Mouse (Mus musculus) forebrain, embryonic 15.5 days (tissue): ENCODE data around the gene Slc8a1. TPM values are rescaled to one million over a fixed set of nuclear protein-coding genes. Genes with fewer than 3 reads are reported as not detected.

Experiments used
- ATAC-seq: fragments of 200-750 bp; cut with Nextera tagmentation; replicated peaks from 2 replicates; pipeline ENCODE4 v1.8.0; 2017; ENCODE audit warnings: mild to moderate bottlenecking, moderate TSS enrichment, moderate library complexity
- H3K27ac ChIP-seq: fragments of 300-500 bp; sonication (generic); replicated peaks from 2 replicates; pipeline ENCODE4 v1.5.1; 2015; ENCODE audit warnings: mild to moderate bottlenecking, inconsistent platforms
- H3K27me3 ChIP-seq: fragments of 300-500 bp; sonication (generic); 2 replicates; pipeline ENCODE4 v1.6.1; 2015; ENCODE audit warnings: inconsistent platforms
- H3K36me3 ChIP-seq: fragments of 300-500 bp; sonication (generic); 2 replicates; pipeline ENCODE4 v1.6.1; 2015; ENCODE audit warnings: mild to moderate bottlenecking, inconsistent platforms
- H3K4me1 ChIP-seq: fragments of 300-500 bp; sonication (generic); 2 replicates; pipeline ENCODE4 v1.6.1; 2015; ENCODE audit warnings: inconsistent platforms
- H3K4me2 ChIP-seq: fragments of 300-500 bp; sonication (generic); replicated peaks from 2 replicates; pipeline ENCODE4 v1.6.1; 2015; ENCODE audit warnings: mild to moderate bottlenecking, inconsistent platforms
- H3K4me3 ChIP-seq: fragments of 300-500 bp; sonication (generic); 2 replicates; pipeline ENCODE4 v1.5.1; 2015; ENCODE audit warnings: mild to moderate bottlenecking, inconsistent platforms
- H3K9ac ChIP-seq: fragments of 300-500 bp; sonication (generic); replicated peaks from 2 replicates; pipeline ENCODE4 v1.6.1; 2015; ENCODE audit warnings: mild to moderate bottlenecking, inconsistent platforms
- H3K9me3 ChIP-seq: fragments of 300-500 bp; sonication (generic); 2 replicates; pipeline ENCODE4 v1.6.1; 2016; ENCODE audit warnings: inconsistent platforms
- WGBS: fragments of 180-500 bp; shearing (Covaris S2); methylation state at CpG from one replicate; pipeline ENCODE4 v1.1.7; 2015; ENCODE audit warnings: mixed read lengths; 5-methylcytosine and 5-hydroxymethylcytosine counted together
- polyA plus RNA-seq: library from polyadenylated mRNA; unstranded; fragments of >200 nt; fragmentation: Nextera tagmentation; extraction: Ambion mirVana; gene quantifications from 2 replicates; pipeline ENCODE4 v1.2.1, GENCODE M21; 2015

Slc8a1 gene
- polyA plus RNA-seq, 1 experiment from 2014 or later, result 18.4 TPM

- H3K4me1 ChIP-seq, result peaks cover 33% of the 10 kb centered on the region
- WGBS, result 0% methylated on average over 2 of the region's 2 CpGs
- H3K27me3 ChIP-seq, result peaks cover 21% of the 10 kb centered on the region
- peak overlapping the region; percentile 76 for H3K4me3 ChIP-seq
- H3K36me3 ChIP-seq, result no peaks in the 10 kb centered on the region
- H3K27ac ChIP-seq, result peak overlapping the region; percentile 97
- H3K4me2 ChIP-seq, result peak overlapping the region; percentile 91
- H3K9me3 ChIP-seq, result no peaks in the 10 kb centered on the region
- peak overlapping the region; percentile 93 for H3K9ac ChIP-seq
- ATAC-seq, result no peak
Measured at GRCm38 (mm10) chr17:81668466-81668865, 69.7 kb downstream of the Slc8a1 start.

GRCm38 (mm10) chr17:81667935-81668334 is 70.2 kb downstream of the Slc8a1 start:
- Histone ChIP-seq H3K27me3 (peaks cover 16% of the 10 kb centered on the region), H3K36me3 (no peaks in the 10 kb centered on the region), H3K9me3 (no peaks in the 10 kb centered on the region), H3K4me3 (peak overlapping the region; percentile 76), H3K9ac (peak overlapping the region; percentile 93), H3K4me2 (peak overlapping the region; percentile 91), H3K27ac (peak overlapping the region; percentile 97), H3K4me1 (peaks cover 33% of the 10 kb centered on the region)
- 59% methylated on average over 2 of the region's 2 CpGs for WGBS
- no peak for ATAC-seq

- Histone ChIP-seq H3K9me3 (no peaks in the 10 kb centered on the region), H3K4me1 (peaks cover 32% of the 10 kb centered on the region), H3K4me2 (peak overlapping the region; percentile 91; the same call in 1 of the 2 replicates), H3K27me3 (peaks cover 2% of the 10 kb centered on the region; the same call in 1 of the 2 replicates), H3K4me3 (no peak overlapping the region), H3K9ac (no peak overlapping the region), H3K27ac (no peak overlapping the region), H3K36me3 (no peaks in the 10 kb centered on the region)
- ATAC-seq, result no peak
- 33% methylated on average over 2 of the region's 2 CpGs for WGBS
Measured at GRCm38 (mm10) chr17:81666551-81666950, 71.6 kb downstream of the Slc8a1 start.

- ATAC-seq, result no peak
- Histone ChIP-seq H3K4me2 (no peak overlapping the region), H3K9me3 (no peaks in the 10 kb centered on the region), H3K9ac (no peak overlapping the region), H3K27ac (no peak overlapping the region), H3K27me3 (no peaks in the 10 kb centered on the region), H3K4me1 (peaks cover 20% of the 10 kb centered on the region), H3K36me3 (no peaks in the 10 kb centered on the region), H3K4me3 (no peak overlapping the region)
- 88% methylated on average over 4 of the region's 4 CpGs for WGBS
Measured at GRCm38 (mm10) chr17:81664916-81665315, 73.3 kb downstream of the Slc8a1 start.

DNA sequence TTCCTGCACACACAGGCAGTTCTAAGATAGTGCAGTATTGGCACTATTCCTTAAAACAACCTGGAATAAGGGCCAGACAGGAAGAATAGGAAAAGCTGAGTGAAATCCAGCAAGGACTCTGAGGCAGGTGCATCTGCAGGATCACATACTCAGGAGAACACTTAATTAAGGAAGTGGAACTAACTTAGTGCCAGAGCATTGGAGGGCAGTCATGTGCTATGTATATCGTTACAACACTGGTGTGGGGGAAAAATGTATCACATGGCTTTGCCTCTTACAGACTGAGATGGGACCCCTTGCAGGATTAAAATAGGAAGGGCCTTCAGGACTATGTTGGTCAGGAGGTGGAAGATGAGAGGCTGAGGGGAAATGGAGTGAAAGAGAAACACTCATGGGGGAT is 80.3 kb downstream of the Slc8a1 start:
- ATAC-seq, result no peak
- Histone ChIP-seq H3K9ac (no peak overlapping the region), H3K4me2 (no peak overlapping the region), H3K27ac (no peak overlapping the region), H3K4me3 (no peak overlapping the region), H3K9me3 (no peaks in the 10 kb centered on the region), H3K27me3 (no peaks in the 10 kb centered on the region), H3K36me3 (no peaks in the 10 kb centered on the region), H3K4me1 (0 out of 2 replicates have a peak, but pooled peaks cover 5% of the 10 kb centered on the region)
- WGBS, result 82% methylated on average over 1 of the region's 1 CpGs

DNA sequence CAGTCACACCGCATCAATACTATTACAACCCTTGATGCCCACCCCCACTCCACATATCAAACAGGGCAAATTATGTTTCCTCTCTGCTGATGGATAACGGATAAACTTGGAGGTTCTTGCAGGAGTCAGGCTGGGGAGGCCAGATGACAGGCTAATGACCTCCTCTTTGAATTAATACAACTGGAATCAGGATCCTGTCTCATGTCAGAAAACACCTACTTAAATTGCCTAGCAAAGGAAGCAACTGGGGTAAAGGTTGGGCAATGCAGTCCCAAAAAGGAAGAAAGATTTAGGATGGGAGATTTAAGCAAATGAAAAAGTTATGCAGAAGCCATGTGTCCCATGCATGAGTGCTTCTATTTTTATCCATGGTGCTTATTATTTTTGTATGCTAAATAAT is 83.6 kb downstream of the Slc8a1 start:
- Histone ChIP-seq H3K9ac (no peak overlapping the region), H3K9me3 (no peaks in the 10 kb centered on the region), H3K4me2 (no peak overlapping the region), H3K27ac (no peak overlapping the region), H3K4me1 (0 out of 2 replicates have a peak, but pooled peaks cover 5% of the 10 kb centered on the region), H3K4me3 (no peak overlapping the region), H3K27me3 (no peaks in the 10 kb centered on the region), H3K36me3 (no peaks in the 10 kb centered on the region)
- no peak for ATAC-seq
- 87% methylated on average over 2 of the region's 2 CpGs for WGBS

DNA sequence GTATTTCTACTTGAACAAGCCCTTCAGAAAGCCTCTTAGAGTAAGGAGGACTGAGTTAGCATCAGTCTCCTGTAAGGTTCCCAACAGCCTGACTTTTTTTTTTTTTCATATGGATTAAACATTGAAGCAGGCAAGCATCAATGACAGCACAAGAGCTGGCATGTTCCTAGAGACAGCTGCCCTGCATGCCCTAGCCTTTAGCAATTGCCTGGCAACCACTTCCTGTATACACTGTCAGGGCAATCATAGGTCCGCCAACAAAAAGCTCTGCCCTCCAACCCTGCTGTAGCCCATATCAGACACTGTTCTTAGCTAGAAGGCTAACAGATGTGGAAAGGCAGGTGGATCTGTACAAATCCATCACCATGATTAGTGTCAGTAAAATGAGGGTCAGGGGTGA is 85.2 kb downstream of the Slc8a1 start:
- Histone ChIP-seq H3K27me3 (no peaks in the 10 kb centered on the region), H3K9me3 (no peaks in the 10 kb centered on the region), H3K4me2 (no peak overlapping the region), H3K4me1 (0 out of 2 replicates have a peak, but pooled peaks cover 5% of the 10 kb centered on the region), H3K36me3 (peaks cover 5% of the 10 kb centered on the region; the same call in 1 of the 2 replicates), H3K9ac (no peak overlapping the region), H3K4me3 (no peak overlapping the region), H3K27ac (no peak overlapping the region)
- WGBS, result 70% methylated on average over 1 of the region's 1 CpGs
- ATAC-seq, result no peak

DNA sequence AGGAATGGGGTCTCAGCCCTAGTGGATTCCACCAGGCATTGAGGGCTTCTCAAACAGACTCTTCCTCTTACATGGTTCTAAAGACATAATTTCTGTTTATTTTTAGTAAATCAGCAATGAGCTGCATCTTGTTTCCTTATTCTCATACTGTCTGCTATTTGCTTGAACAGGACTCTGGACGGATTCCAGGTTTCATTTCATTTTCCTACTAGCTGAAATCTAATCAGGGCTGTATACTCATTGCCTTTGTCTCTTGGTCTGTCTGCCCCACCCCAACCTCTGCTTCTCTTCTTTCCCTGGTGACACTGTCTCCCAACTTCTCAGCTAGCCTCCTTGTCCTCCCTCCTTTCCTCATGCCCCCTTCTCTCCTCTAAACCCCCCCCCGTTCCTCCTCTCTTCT is 101.4 kb downstream of the Slc8a1 start:
- WGBS, result 88% methylated on average over 2 of the region's 2 CpGs
- Histone ChIP-seq H3K4me3 (no peak overlapping the region), H3K36me3 (no peaks in the 10 kb centered on the region), H3K27me3 (no peaks in the 10 kb centered on the region), H3K27ac (no peak overlapping the region; the same call in 1 of the 2 replicates), H3K4me2 (no peak overlapping the region), H3K4me1 (peaks cover 9% of the 10 kb centered on the region; the same call in 1 of the 2 replicates), H3K9ac (no peak overlapping the region), H3K9me3 (no peaks in the 10 kb centered on the region)
- no peak for ATAC-seq

- WGBS, result 82% methylated on average over 2 of the region's 2 CpGs
- H3K9me3 ChIP-seq, result no peaks in the 10 kb centered on the region
- H3K4me2 ChIP-seq, result no peak overlapping the region
- no peak for ATAC-seq
- H3K36me3 ChIP-seq, result no peaks in the 10 kb centered on the region
- H3K27me3 ChIP-seq, result no peaks in the 10 kb centered on the region
- H3K9ac ChIP-seq, result no peak overlapping the region
- no peak overlapping the region for H3K4me3 ChIP-seq
- H3K4me1 ChIP-seq, result no peaks in the 10 kb centered on the region
- H3K27ac ChIP-seq, result no peak overlapping the region
Measured at GRCm38 (mm10) chr17:81630471-81630870, 107.7 kb downstream of the Slc8a1 start.

DNA sequence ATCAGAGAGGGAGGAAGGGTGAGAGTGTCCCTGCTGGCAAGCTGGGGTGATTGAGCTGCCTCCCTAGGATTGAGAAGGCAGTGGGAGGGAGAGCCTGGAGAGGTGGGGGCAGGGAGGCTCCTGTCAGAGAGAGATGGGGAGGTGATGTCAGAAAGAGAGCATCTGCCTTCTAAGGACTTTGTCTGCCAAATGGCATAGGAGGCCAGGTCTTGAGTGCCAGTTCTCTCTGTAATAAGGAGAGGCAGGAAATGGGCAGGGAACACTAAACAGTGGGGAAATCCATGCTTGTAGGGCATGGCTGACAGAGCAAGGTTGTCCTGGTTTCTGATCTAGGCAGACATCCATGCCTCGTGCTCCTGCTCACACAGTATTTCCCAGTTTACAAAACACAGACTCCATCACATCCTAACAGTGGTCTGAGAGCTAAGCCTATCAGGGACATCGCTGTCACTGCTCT is 117.0 kb downstream of the Slc8a1 start:
- Histone ChIP-seq H3K27me3 (no peaks in the 10 kb centered on the region), H3K4me1 (peaks cover 8% of the 10 kb centered on the region; the same call in 1 of the 2 replicates), H3K4me2 (no peak overlapping the region), H3K4me3 (no peak overlapping the region), H3K27ac (0 out of 2 replicates have a peak overlapping the region, but pooled peaks have one; percentile 1), H3K36me3 (no peaks in the 10 kb centered on the region), H3K9ac (no peak overlapping the region), H3K9me3 (no peaks in the 10 kb centered on the region)
- ATAC-seq, result peak; percentile 66
- 59% methylated on average over 2 of the region's 2 CpGs for WGBS

DNA sequence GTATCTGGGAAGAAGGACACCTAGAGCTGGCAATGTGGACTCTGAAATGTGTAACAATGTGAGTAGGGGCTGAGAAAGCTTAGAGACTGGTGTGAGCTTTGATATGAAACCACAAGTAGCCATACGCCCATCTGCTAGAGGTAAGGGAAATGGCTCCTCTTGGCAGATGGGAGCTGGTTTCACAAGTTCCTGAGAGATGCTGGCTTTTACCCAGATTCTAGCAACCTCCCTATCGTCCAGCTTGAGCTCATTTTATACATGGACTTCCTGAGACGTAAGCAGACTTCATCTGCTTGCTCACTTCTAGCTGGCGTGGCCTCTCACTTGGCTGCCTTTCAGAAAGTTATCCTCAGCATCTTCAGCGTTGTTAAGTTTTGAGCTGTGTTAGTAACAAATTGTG is 119.7 kb downstream of the Slc8a1 start:
- H3K36me3 ChIP-seq, result no peaks in the 10 kb centered on the region
- WGBS, result 74% methylated on average over 5 of the region's 5 CpGs

DNA sequence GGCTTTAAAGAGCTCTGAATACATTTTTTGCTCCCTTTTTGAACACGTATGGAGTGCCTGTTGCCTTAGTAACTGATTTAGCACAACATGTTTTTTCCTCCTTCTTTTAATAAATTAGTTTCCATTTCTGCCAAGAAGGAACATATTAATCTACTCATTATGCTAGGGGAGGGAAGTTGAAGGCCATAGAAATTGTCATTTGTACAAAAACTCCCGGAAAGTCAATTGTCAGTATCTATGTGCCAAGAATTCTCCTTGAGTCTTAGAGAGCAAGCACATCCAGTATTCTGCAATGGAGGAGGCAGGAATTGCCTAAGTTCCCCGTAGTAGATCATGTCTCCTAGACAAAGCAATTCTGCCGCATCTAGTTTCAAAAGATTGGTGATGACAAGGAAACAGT is 121.9 kb downstream of the Slc8a1 start:
- no peak overlapping the region for H3K4me2 ChIP-seq
- H3K9me3 ChIP-seq, result no peaks in the 10 kb centered on the region
- peaks cover 7% of the 10 kb centered on the region for H3K4me1 ChIP-seq
- no peaks in the 10 kb centered on the region for H3K36me3 ChIP-seq
- H3K27me3 ChIP-seq, result no peaks in the 10 kb centered on the region
- H3K9ac ChIP-seq, result no peak overlapping the region
- WGBS, result 70% methylated on average over 4 of the region's 4 CpGs
- H3K27ac ChIP-seq, result 0 out of 2 replicates have a peak overlapping the region, but pooled peaks have one; percentile 6
- ATAC-seq, result no peak
- no peak overlapping the region for H3K4me3 ChIP-seq

More for the DNA sequence above, 119.7 kb downstream of the Slc8a1 start:
- no peaks in the 10 kb centered on the region for H3K9me3 ChIP-seq
- H3K9ac ChIP-seq, result no peak overlapping the region
- H3K4me3 ChIP-seq, result no peak overlapping the region
- H3K27me3 ChIP-seq, result no peaks in the 10 kb centered on the region
- H3K4me1 ChIP-seq, result peaks cover 10% of the 10 kb centered on the region
- H3K27ac ChIP-seq, result no peak overlapping the region
- ATAC-seq, result no peak
- H3K4me2 ChIP-seq, result no peak overlapping the region

DNA sequence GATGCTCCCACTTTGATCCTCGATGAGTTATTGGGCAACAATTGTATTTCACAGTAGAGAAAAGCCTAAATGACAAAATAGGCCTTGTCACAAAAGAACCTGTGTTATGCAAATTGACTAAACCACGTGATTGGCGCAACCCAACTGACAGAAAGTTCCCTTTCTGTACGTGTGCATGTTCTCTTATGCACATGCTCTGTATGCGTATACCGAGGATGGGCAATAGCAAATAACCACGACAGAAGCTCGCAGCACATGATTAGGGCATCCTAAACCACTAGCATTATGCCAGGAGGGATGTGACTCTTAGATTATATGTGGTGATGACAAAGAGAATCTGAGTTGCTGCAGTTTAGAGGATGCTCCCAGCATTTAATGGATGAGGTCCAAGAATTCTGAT is 122.8 kb downstream of the Slc8a1 start:
- peak overlapping the region; percentile 27; the same call in 1 of the 2 replicates for H3K27ac ChIP-seq
- H3K4me3 ChIP-seq, result no peak overlapping the region
- H3K4me1 ChIP-seq, result peaks cover 3% of the 10 kb centered on the region; the same call in 1 of the 2 replicates
- H3K4me2 ChIP-seq, result no peak overlapping the region
- H3K9ac ChIP-seq, result no peak overlapping the region
- H3K9me3 ChIP-seq, result no peaks in the 10 kb centered on the region
- 68% methylated on average over 8 of the region's 8 CpGs for WGBS
- H3K27me3 ChIP-seq, result no peaks in the 10 kb centered on the region
- H3K36me3 ChIP-seq, result no peaks in the 10 kb centered on the region
- no peak for ATAC-seq
